Mouse (Mus musculus): Measurements from ENCODE around the gene Klf16. TPM values are rescaled to one million over a fixed set of nuclear protein-coding genes. Genes with fewer than 3 reads are reported as not detected.

Klf16 gene
- polyA plus RNA-seq, 1 experiment from 2014 or later: 8.1 TPM

DNA sequence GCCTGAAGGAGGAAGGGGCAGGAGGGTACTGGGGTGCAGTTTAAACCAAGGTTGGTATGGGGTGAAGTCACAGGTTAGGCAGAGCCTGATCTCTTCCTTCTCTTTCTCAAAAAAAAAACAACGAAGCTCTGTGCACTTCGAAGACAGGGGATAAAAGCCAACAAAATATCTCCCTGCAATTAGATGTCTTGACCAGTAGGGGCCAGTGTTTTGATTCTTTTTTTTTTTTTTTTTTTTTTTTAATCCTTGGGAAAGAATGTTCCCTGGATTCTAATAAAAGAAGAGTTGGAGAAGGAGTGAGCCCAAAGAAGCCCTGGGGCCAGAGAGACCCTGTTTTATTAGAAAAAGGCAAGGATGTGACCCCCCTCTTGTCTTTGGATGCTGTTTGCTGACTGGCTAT lies 57.8 kb downstream of the Klf16 start:
- 74% methylated on average over 2 of the region's 2 CpGs for WGBS
- no peak overlapping the region for H3K4me2 ChIP-seq (replicated peaks)

More for the DNA sequence above, 57.8 kb downstream of the Klf16 start:
- Histone ChIP-seq H3K27me3 (peaks cover 14% of the 10 kb centered on the region), H3K9ac (no peak overlapping the region), H3K4me3 (no peak overlapping the region), H3K27ac (no peak overlapping the region), H3K4me1 (peaks cover 3% of the 10 kb centered on the region), H3K9me3 (replicated peaks) (peaks cover 4% of the 10 kb centered on the region; the same call in 1 of the 2 replicates), H3K36me3 (no peaks in the 10 kb centered on the region; the same call in 1 of the 2 replicates)
- ATAC-seq (ENCODE audit: low FRiP score): no peak

Small RNAs within 50 kb of the gene (microRNA-seq; reads per million reads assigned to microRNA genes)
- not detected for gene Mir6912

Other genes with a start within 250 kb of the Klf16 start
- gene Pcsk4, start 247.8 kb downstream of the Klf16 start, polyA plus RNA-seq (2016; fragmentation: Nextera tagmentation; extraction: Ambion mirVana): 2.2 and 2.8 TPM in 2 replicates
- gene Reep6, start 247.4 kb downstream of the Klf16 start, polyA plus RNA-seq (2016; fragmentation: Nextera tagmentation; extraction: Ambion mirVana): 3.2 and 4.1 TPM in 2 replicates
- gene Adamtsl5, start 228.9 kb downstream of the Klf16 start, polyA plus RNA-seq (2016; fragmentation: Nextera tagmentation; extraction: Ambion mirVana): 0.38 and 0.77 TPM in 2 replicates
- gene Plk5, start 220.9 kb downstream of the Klf16 start, polyA plus RNA-seq (2016; fragmentation: Nextera tagmentation; extraction: Ambion mirVana): 0.35 and 0.50 TPM in 2 replicates
- 21.4 and 24.8 TPM in 2 replicates for gene Mex3d, start 189.7 kb downstream of the Klf16 start, polyA plus RNA-seq (2016; fragmentation: Nextera tagmentation; extraction: Ambion mirVana)
- gene Mbd3, start 177.8 kb downstream of the Klf16 start, polyA plus RNA-seq (2016; fragmentation: Nextera tagmentation; extraction: Ambion mirVana): 275 and 296 TPM in 2 replicates
- 312 and 406 TPM in 2 replicates for gene Uqcr11, start 170.5 kb downstream of the Klf16 start, polyA plus RNA-seq (2016; fragmentation: Nextera tagmentation; extraction: Ambion mirVana)
- gene Tcf3, start 143.7 kb downstream of the Klf16 start, polyA plus RNA-seq (2016; fragmentation: Nextera tagmentation; extraction: Ambion mirVana): 176 and 178 TPM in 2 replicates
- gene Onecut3, start 82.5 kb downstream of the Klf16 start, polyA plus RNA-seq (2016; fragmentation: Nextera tagmentation; extraction: Ambion mirVana): 1.7 and 2.3 TPM in 2 replicates
- 0.93 and 1.1 TPM in 2 replicates for gene Atp8b3, start 38.2 kb downstream of the Klf16 start, polyA plus RNA-seq (2016; fragmentation: Nextera tagmentation; extraction: Ambion mirVana)
- gene Rexo1, start 15.8 kb downstream of the Klf16 start, polyA plus RNA-seq (2016; fragmentation: Nextera tagmentation; extraction: Ambion mirVana): 33.1 and 33.8 TPM in 2 replicates
- gene Abhd17a, start 13.0 kb upstream of the Klf16 start, polyA plus RNA-seq (2016; fragmentation: Nextera tagmentation; extraction: Ambion mirVana): 112 and 118 TPM in 2 replicates
- 60.3 and 69.4 TPM in 2 replicates for gene Scamp4, start 25.6 kb upstream of the Klf16 start, polyA plus RNA-seq (2016; fragmentation: Nextera tagmentation; extraction: Ambion mirVana)
- gene Adat3, start 25.6 kb upstream of the Klf16 start, polyA plus RNA-seq (2016; fragmentation: Nextera tagmentation; extraction: Ambion mirVana): 4.8 and 5.5 TPM in 2 replicates
- gene Gm49322, start 28.7 kb upstream of the Klf16 start, polyA plus RNA-seq (2016; fragmentation: Nextera tagmentation; extraction: Ambion mirVana): 5.2 and 5.3 TPM in 2 replicates
- 190 and 192 TPM in 2 replicates for gene Csnk1g2, start 45.5 kb upstream of the Klf16 start, polyA plus RNA-seq (2016; fragmentation: Nextera tagmentation; extraction: Ambion mirVana)
- 87.8 and 96.4 TPM in 2 replicates for gene Btbd2, start 79.8 kb upstream of the Klf16 start, polyA plus RNA-seq (2016; fragmentation: Nextera tagmentation; extraction: Ambion mirVana)
- 88.1 and 90.3 TPM in 2 replicates for gene Mknk2, start 100.8 kb upstream of the Klf16 start, polyA plus RNA-seq (2016; fragmentation: Nextera tagmentation; extraction: Ambion mirVana)
- 56.5 and 62.9 TPM in 2 replicates for gene Mob3a, start 124.7 kb upstream of the Klf16 start, polyA plus RNA-seq (2016; fragmentation: Nextera tagmentation; extraction: Ambion mirVana)
- gene Izumo4, start 124.9 kb upstream of the Klf16 start, polyA plus RNA-seq (2016; fragmentation: Nextera tagmentation; extraction: Ambion mirVana): 27.1 and 30.5 TPM in 2 replicates
- 101 TPM in 2 replicates for gene Ap3d1, start 164.9 kb upstream of the Klf16 start, polyA plus RNA-seq (2016; fragmentation: Nextera tagmentation; extraction: Ambion mirVana)
- 25.9 and 27.4 TPM in 2 replicates for gene Dot1l, start 177.9 kb upstream of the Klf16 start, polyA plus RNA-seq (2016; fragmentation: Nextera tagmentation; extraction: Ambion mirVana)
- 65.3 and 71.8 TPM in 2 replicates for gene Sf3a2, start 220.9 kb upstream of the Klf16 start, polyA plus RNA-seq (2016; fragmentation: Nextera tagmentation; extraction: Ambion mirVana)
- gene Plekhj1, start 221.3 kb upstream of the Klf16 start, polyA plus RNA-seq (2016; fragmentation: Nextera tagmentation; extraction: Ambion mirVana): 139 TPM in 2 replicates
- gene Amh, start 227.9 kb upstream of the Klf16 start, polyA plus RNA-seq (2016; fragmentation: Nextera tagmentation; extraction: Ambion mirVana): not detected in 2 replicates
- 0.83 and 1.7 TPM in 2 replicates for gene Jsrp1, start 236.2 kb upstream of the Klf16 start, polyA plus RNA-seq (2016; fragmentation: Nextera tagmentation; extraction: Ambion mirVana)
- 1,255 and 1,389 TPM in 2 replicates for gene Oaz1, start 249.3 kb upstream of the Klf16 start, polyA plus RNA-seq (2016; fragmentation: Nextera tagmentation; extraction: Ambion mirVana)